Mouse (Mus musculus) forebrain, postnatal 0 days (tissue): Measurements from ENCODE around the gene March9. TPM values are rescaled to one million over a fixed set of nuclear protein-coding genes. Genes with fewer than 3 reads are reported as not detected.

Experiments
- ATAC-seq: fragments of 200-750 bp; cut with Nextera tagmentation; 2 replicates; pipeline ENCODE4 v1.8.0; 2017; ENCODE audit warnings: mild to moderate bottlenecking, moderate library complexity
- DNase-seq: peaks from one replicate; pipeline ENCODE4 v3.0.0-alpha.2; 2015
- H3K27ac ChIP-seq: fragments of 300-500 bp; sonication (generic); 2 replicates; pipeline ENCODE4 v1.5.1; 2014; ENCODE audit warnings: low read depth, mild to moderate bottlenecking, antibody characterized with exemption, low read length, moderate library complexity, mixed read lengths
- H3K27me3 ChIP-seq: fragments of 300-500 bp; sonication (generic); 2 replicates; pipeline ENCODE4 v1.6.1; 2014; ENCODE audit warnings: mild to moderate bottlenecking, low read length, mixed read lengths; ENCODE audit not compliant: insufficient read depth
- H3K36me3 ChIP-seq: fragments of 300-500 bp; sonication (generic); 2 replicates; pipeline ENCODE4 v1.6.1; 2014; ENCODE audit warnings: mild to moderate bottlenecking, moderate library complexity; ENCODE audit not compliant: insufficient read depth
- H3K4me1 ChIP-seq: fragments of 300-500 bp; sonication (generic); 2 replicates; pipeline ENCODE4 v1.6.1; 2014; ENCODE audit warnings: antibody characterized with exemption; ENCODE audit not compliant: insufficient read depth
- H3K4me2 ChIP-seq: fragments of 300-500 bp; sonication (generic); 2 replicates; pipeline ENCODE4 v1.6.1; 2014; ENCODE audit warnings: low read depth, mild to moderate bottlenecking, moderate library complexity
- H3K4me3 ChIP-seq: fragments of 300-500 bp; sonication (generic); 2 replicates; pipeline ENCODE4 v1.5.1; 2014; ENCODE audit warnings: low read depth, low read length, mixed read lengths
- H3K9ac ChIP-seq: fragments of 300-500 bp; sonication (generic); 2 replicates; pipeline ENCODE4 v1.6.1; 2014; ENCODE audit warnings: mild to moderate bottlenecking
- H3K9me3 ChIP-seq: fragments of 300-500 bp; sonication (generic); 2 replicates; pipeline ENCODE4 v1.6.1; 2016; ENCODE audit warnings: low read length
- CTCF ChIP-seq: sonication (generic); IDR thresholded peaks from 2 replicates; pipeline ENCODE4 v1.5.1; 2016; ENCODE audit warnings: antibody characterized with exemption, control low read depth, low read depth
- WGBS: fragments of 180-500 bp; shearing (Covaris S2); extraction: QIAGEN DNeasy Blood & Tissue Kit; methylation state at CpG from one replicate; pipeline ENCODE4 v1.1.7; 2014; 5-methylcytosine and 5-hydroxymethylcytosine counted together
- polyA plus RNA-seq: library from polyadenylated mRNA; unstranded; fragments of >200 nt; fragmentation: Nextera tagmentation; extraction: Ambion mirVana; gene quantifications from 2 replicates; pipeline ENCODE4 v1.2.1, GENCODE M21; 2015
- total RNA-seq: library from RNA; depleted of rRNA; stranded (reverse); fragments of >200 nt; gene quantifications from 2 replicates; pipeline ENCODE4 v1.2.3, GENCODE M21; 2014

Gene March9
- total and polyA plus RNA-seq, 2 experiments from 2014 or later: 7.9 to 75.8 TPM

DNA sequence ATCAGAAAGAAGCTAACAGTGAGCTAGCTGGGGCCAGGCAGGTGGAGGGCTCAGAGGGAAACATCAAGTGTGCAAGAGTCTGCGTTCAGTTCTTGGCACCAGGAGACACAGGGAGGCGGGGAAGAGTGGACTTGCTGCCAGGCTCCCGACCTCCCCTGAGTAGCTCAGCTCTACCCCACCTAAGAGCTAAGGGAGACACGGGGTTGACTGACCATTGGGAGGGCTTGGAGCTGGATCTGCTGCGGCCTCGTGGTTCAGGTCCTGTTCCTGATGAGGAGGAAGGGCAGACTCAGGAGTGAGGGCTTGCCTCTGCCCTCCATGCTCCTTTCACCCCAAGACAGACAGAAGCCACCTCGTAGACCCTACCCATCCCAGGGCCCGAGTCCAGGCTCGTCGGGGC is 39.2 kb upstream of the March9 start:
- DNase-seq (no peak), ATAC-seq (no peak)
- H3K27me3 ChIP-seq: no peaks in the 10 kb centered on the region
- H3K9ac ChIP-seq: no peak overlapping the region
- no peak for TF ChIP-seq CTCF
- no peak overlapping the region for H3K4me2 ChIP-seq
- H3K9me3 ChIP-seq: no peaks in the 10 kb centered on the region
- H3K4me3 ChIP-seq: no peak overlapping the region
- peaks cover 57% of the 10 kb centered on the region for H3K36me3 ChIP-seq
- H3K27ac ChIP-seq: no peak overlapping the region
- no peaks in the 10 kb centered on the region for H3K4me1 ChIP-seq
- WGBS: 89% methylated on average over 10 of the region's 10 CpGs

DNA sequence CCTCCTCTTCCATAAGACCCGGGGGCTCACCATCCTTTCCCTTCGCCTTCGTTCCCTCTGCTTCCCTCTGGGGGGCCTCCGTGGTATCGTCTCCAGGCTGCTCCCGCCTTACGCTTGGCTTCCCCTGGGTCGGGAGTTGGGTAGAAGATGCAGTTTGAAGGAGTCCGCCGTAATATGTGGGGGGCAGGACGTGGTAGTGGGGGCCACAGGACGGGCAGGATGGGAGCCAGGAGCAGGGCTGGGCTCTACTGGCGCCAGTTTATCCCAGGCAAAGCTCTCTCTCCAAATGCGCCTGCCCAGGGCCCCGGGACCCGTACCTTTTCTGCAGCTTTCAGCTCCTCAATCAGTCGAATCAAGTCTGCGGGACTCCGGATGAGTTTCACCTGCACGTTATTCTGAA is 38.5 kb upstream of the March9 start:
- 81% methylated on average over 20 of the region's 20 CpGs for WGBS
- no peak overlapping the region for H3K9ac ChIP-seq
- no peak overlapping the region for H3K4me2 ChIP-seq
- no peaks in the 10 kb centered on the region for H3K4me1 ChIP-seq
- no peak for DNase-seq
- H3K9me3 ChIP-seq: no peaks in the 10 kb centered on the region
- H3K27ac ChIP-seq: no peak overlapping the region
- no peak overlapping the region for H3K4me3 ChIP-seq
- TF ChIP-seq CTCF: peak; percentile 20; the same call in 1 of the 2 replicates
- no peaks in the 10 kb centered on the region for H3K27me3 ChIP-seq
- H3K36me3 ChIP-seq: peaks cover 61% of the 10 kb centered on the region
- no peak for ATAC-seq

DNA sequence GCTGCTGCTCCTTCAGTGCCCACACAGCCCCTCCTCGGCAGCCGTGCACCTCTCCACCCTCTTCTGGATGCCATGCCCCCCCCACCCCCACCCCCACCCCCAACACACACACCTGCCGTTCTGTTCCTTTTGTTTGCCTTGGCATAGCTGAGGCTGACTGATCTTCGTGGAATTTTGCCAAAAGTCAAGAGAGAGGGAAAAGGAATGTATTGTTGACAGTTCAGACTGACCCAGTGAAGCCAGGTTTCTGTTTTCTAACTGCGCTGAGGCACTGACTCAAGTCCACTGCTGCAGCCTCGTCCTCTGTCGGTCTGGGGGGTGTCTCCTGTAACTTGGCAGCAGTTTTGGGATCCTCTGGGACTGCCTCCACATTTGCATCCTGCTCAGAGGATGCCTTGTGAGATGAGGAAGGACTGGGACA is 34.4 kb upstream of the March9 start:
- ATAC-seq: peak; percentile 9; the same call in 1 of the 2 replicates

DNA sequence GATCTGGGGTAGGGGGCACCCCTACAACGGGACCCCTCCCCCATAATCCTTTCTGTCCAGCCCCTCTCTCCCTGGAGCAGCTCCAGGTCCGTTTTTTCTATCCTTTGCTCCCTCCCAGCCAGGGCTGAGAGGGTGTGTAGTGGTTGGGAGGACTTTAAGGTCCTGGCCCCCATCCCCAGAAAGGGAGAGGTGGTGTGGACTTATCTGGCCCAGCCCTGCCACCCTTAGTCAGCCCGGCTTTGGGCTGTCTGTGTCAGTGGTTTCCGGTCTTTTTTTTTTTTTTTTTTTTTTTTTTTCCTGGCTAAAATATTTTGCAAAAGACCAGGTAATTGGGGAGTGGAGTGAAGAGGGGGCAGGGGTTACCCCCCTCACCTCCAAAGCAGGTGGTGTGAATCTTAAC is 32.8 kb upstream of the March9 start:
- TF ChIP-seq CTCF: no peak
- peaks cover 65% of the 10 kb centered on the region for H3K36me3 ChIP-seq
- no peak overlapping the region for H3K27ac ChIP-seq
- no peaks in the 10 kb centered on the region for H3K9me3 ChIP-seq
- 51% methylated on average over 4 of the region's 4 CpGs for WGBS
- ATAC-seq (no peak), DNase-seq (no peak)
- H3K4me1 ChIP-seq: 0 out of 2 replicates have a peak, but pooled peaks cover 3% of the 10 kb centered on the region
- no peak overlapping the region for H3K4me2 ChIP-seq
- peaks cover 4% of the 10 kb centered on the region; the same call in 1 of the 2 replicates for H3K27me3 ChIP-seq
- H3K9ac ChIP-seq: no peak overlapping the region
- no peak overlapping the region for H3K4me3 ChIP-seq

More for the DNA sequence above, 34.4 kb upstream of the March9 start:
- 0 out of 2 replicates have a peak overlapping the region, but pooled peaks have one; percentile 29 for H3K27ac ChIP-seq
- no peaks in the 10 kb centered on the region for H3K9me3 ChIP-seq
- H3K36me3 ChIP-seq: peaks cover 66% of the 10 kb centered on the region
- H3K4me3 ChIP-seq: no peak overlapping the region
- 0 out of 2 replicates have a peak, but pooled peaks cover 3% of the 10 kb centered on the region for H3K4me1 ChIP-seq
- H3K9ac ChIP-seq: no peak overlapping the region
- DNase-seq: no peak
- TF ChIP-seq CTCF: no peak
- 13% methylated on average over 7 of the region's 7 CpGs for WGBS
- peaks cover 4% of the 10 kb centered on the region; the same call in 1 of the 2 replicates for H3K27me3 ChIP-seq
- no peak overlapping the region for H3K4me2 ChIP-seq

DNA sequence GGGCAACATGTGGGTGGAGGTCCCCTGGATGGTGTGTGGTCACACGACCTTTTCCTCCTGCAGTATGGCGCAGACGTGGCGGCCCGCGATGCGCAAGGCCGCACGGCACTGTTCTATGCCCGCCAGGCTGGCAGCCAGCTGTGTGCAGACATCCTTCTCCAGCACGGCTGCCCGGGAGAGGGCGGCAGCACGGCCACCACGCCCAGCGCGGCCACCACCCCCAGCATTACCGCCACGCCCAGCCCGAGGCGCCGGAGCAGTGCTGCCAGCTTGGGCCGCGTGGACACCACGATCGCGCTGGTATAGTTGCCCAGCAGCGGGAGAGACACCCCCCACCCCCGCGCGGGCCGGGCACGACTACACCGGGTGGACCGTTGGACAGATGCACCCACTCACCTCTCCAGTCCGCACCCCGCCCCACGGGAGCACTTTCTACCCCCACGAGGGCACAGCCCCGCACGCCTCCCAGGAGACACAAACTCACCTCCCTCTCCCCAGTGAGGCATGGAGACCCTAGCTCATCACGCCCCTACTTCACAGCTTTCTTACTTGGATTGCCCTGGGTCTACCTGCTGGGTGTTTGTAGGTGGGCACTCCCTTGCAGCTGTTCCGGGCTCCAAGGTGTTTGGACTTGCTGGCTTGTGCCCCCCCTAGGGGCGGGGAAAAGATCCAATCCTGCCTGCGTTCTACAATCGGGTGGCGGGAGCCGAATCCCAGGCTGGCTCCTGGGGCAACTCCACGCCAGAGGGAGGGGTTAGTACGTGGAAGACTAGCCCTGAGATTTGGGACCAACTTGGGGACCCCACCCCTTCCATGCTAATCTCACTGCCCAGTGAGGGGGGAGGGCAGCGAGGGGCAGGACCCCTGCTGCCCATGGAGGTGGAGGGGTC is 31.8 kb upstream of the March9 start:
- no peaks in the 10 kb centered on the region for H3K9me3 ChIP-seq
- peak; percentile 31 for TF ChIP-seq CTCF
- 0 out of 2 replicates have a peak, but pooled peaks cover 3% of the 10 kb centered on the region for H3K4me1 ChIP-seq
- H3K4me2 ChIP-seq: peak overlapping the region; percentile 41
- DNase-seq (no peak), ATAC-seq (peak; percentile 34)
- peaks cover 68% of the 10 kb centered on the region for H3K36me3 ChIP-seq
- H3K9ac ChIP-seq: peak overlapping the region; percentile 14; the same call in 1 of the 2 replicates
- peak overlapping the region; percentile 18 for H3K4me3 ChIP-seq
- H3K27ac ChIP-seq: no peak overlapping the region
- H3K27me3 ChIP-seq: peaks cover 4% of the 10 kb centered on the region; the same call in 1 of the 2 replicates
- 13% methylated on average over 49 of the region's 51 CpGs for WGBS

DNA sequence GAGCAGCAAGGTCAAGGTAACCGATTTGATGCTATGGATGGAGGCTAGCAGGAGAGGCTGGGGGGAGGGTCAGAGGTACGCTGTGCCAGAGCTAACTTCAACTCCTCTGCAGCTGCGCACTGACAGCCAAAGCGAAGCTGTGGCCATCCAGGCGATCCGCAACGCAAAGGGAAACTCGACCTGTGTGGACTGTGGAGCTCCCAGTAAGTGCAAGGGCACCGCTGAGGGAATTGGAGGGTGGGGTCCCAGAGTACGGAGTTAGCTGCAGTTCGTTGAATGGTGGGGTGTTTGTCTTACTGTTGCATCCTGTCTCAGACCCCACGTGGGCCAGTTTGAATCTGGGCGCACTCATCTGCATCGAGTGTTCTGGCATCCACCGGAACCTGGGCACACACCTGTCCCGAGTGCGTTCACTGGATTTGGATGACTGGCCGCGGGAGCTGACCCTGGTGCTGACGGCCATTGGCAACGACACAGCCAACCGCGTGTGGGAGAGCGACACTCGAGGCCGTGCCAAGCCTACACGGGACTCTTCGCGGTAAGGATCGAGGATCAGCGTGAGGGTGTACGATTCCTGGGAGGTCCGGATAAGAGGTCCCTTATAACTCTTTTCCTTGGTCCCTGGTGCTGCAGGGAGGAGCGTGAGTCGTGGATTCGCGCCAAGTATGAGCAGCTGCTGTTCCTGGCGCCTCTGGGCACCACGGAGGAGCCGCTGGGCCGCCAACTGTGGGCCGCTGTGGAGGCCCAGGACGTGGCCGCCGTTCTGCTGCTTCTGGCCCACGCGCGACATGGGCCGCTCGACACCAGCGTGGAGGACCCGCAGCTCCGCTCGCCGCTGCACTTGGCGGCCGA is 30.8 kb upstream of the March9 start:
- peaks cover 62% of the 10 kb centered on the region for H3K36me3 ChIP-seq
- H3K4me1 ChIP-seq: 0 out of 2 replicates have a peak, but pooled peaks cover 3% of the 10 kb centered on the region
- peak; percentile 60 for DNase-seq
- no peaks in the 10 kb centered on the region for H3K9me3 ChIP-seq
- peaks cover 4% of the 10 kb centered on the region; the same call in 1 of the 2 replicates for H3K27me3 ChIP-seq
- TF ChIP-seq CTCF: no peak
- no peak overlapping the region for H3K27ac ChIP-seq
- H3K9ac ChIP-seq: peak overlapping the region; percentile 14; the same call in 1 of the 2 replicates
- WGBS: 9% methylated on average over 57 of the region's 57 CpGs
- peak; percentile 40 for ATAC-seq
- H3K4me3 ChIP-seq: peak overlapping the region; percentile 18
- H3K4me2 ChIP-seq: peak overlapping the region; percentile 41
